Mouse (Mus musculus) layer of hippocampus, adult 9-10 months (tissue): ENCODE measurements at regions not wholly inside any gene's neighbourhood (a gene's known extent, or its start where the extent isn't known, plus 50 kb on each side); places are given as distances from the start of the nearest gene placed in this dataset.

Experiments used
- DNase-seq: peaks from one replicate; pipeline ENCODE4 v3.0.0; 2022; ENCODE audit warnings: low spot score

DNA sequence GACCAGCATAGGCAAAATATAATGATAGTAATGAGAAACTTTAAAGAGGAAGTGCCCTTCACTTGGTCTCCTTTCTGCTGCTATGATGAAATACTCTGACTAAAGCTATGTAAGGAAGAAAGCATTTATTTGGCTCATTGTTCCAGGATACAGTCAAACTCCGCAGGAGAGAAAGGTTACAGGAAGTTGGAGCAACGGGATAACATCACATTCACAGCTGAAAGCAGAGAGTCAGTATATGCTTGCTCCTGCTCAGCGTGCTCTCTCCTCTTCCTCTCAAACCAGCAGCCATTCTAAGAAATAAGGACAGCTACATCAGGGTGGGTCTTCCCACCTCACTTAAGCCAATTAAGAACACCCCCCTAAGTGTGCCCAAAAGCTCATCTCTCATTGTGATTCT is 98.9 kb upstream of the Syt10 start:
- DNase-seq: no peak

DNA sequence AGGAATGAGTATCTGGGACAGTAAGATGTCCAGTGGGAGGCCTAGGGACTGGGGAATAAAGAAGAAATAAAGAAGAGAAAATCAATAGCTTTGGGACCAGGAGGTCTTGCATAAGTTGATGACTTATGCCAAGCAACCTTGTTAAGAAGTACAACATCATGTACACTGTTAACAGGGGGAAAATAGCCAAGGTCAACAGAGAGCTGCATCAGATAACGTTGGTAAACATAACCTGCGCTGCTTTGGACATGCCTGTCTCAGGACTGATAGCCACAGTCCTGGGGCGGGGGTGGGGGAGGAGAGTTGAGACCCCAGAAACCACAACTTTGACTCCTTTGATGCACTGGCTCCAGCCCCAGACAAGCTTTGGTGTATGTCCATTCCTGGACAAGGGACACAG is 90.7 kb upstream of the Syt10 start:
- no peak for DNase-seq

DNA sequence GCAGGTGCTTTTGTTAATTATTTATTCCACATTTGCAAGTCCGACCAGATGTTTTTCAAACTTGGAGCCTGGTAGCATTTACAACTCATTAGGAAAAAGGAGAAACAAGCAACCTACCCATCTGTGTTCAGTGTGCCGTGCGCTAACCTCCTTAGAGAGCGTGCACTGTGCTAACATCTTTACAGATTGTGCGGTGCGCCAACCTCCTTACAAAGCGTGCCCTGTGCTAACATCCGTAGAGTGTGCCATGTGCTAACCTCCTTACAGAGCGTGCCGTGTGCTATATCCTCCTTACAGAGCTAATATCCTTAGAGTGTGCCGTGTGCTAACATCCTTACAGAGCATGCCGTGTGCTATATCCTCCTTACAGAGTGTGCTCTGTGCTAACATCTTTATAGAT is 73.9 kb upstream of the Syt10 start:
- DNase-seq: no peak

DNA sequence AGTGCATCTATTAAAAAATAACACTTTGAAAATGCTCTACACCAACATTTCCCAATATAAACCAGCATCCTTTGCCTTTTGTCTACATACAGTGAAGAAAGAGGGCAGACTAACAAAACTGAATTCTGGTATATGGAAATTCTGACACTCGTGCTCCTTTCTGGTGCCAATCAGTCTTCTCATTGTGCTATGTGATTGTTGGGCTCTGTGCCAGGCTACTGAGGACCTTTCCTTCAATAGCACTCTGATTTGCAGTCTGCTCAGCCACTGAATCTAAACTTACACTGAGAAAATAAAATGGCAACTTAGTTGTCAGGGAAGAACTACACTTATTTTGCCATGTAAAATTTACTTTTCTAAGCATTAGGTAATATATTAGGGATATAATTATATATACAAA is 61.4 kb upstream of the Syt10 start:
- DNase-seq: no peak

DNA sequence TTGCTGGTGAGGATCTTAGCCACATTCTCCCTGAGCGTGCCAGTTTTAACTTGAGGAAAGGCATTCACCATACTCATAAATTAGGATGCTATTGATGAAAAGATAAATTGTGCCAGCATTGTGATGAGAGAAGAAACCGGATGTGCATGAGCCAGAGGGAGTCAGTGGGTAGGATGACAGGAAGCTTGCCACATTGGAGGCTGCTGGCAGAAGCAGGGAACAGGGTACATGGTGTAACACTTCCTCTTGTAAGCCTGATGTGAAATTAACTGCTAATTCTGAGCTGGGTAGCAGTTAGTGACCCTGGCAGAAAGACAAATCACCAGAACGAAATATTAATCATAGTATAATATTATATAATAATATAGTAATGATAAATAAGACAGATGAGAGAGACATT is 52.0 kb upstream of the Syt10 start:
- peak; percentile 5 for DNase-seq
